Mouse (Mus musculus) skeletal muscle tissue, postnatal 0 days (tissue): ENCODE measurements around the gene Pou3f4. TPM values are rescaled to one million over a fixed set of nuclear protein-coding genes. Genes with fewer than 3 reads are reported as not detected.

Experiments
- polyA plus RNA-seq: library from polyadenylated mRNA; unstranded; fragments of >200 nt; fragmentation: Nextera tagmentation; extraction: Ambion mirVana; gene quantifications from 2 replicates; pipeline ENCODE4 v1.2.1, GENCODE M21; 2015

The Pou3f4 gene
- 0.21 and 0.51 TPM in 2 replicates for polyA plus RNA-seq

DNA sequence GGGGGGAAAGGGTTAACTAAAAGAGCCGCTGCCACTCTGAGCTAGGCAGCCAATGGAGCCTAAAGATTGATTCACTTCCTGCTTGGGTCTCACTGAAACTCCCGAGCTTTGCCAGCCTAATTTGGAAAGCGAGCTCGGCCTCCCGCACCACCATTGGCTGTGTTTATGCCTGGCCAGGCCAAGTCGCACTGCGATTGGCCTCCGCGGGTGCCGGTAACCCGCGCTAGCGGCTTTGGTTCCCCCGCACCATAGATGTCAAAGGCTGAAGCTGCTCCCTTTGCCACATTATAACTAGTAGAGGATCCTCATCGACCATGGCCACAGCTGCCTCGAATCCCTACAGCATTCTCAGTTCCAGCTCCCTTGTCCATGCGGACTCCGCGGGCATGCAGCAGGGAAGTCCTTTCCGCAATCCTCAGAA is at the start of gene Pou3f4:
Gene Pou3f4 (plus strand): TSS at position 130 of the 421 bp plus-strand sequence.

